Mouse (Mus musculus): Measurements from ENCODE around the gene Zfp619.

- TF ChIP-seq POLR2A (IDR thresholded peaks at IDR 0.05; ENCODE audit: low read depth, low read length), result no peak
- no peak for TF ChIP-seq CTCF (IDR thresholded peaks at IDR 0.05; ENCODE audit: borderline replicate concordance, insufficient read depth, low read length)
Observed at GRCm38 (mm10) chr7:39549336-39549735, 31.8 kb downstream of the Zfp619 start.

Data from embryonic fibroblast, embryonic 13.5 days (primary cell).